Comparison of ENCODE assay signal across 1 mouse cellular context in the genomic region with DNA sequence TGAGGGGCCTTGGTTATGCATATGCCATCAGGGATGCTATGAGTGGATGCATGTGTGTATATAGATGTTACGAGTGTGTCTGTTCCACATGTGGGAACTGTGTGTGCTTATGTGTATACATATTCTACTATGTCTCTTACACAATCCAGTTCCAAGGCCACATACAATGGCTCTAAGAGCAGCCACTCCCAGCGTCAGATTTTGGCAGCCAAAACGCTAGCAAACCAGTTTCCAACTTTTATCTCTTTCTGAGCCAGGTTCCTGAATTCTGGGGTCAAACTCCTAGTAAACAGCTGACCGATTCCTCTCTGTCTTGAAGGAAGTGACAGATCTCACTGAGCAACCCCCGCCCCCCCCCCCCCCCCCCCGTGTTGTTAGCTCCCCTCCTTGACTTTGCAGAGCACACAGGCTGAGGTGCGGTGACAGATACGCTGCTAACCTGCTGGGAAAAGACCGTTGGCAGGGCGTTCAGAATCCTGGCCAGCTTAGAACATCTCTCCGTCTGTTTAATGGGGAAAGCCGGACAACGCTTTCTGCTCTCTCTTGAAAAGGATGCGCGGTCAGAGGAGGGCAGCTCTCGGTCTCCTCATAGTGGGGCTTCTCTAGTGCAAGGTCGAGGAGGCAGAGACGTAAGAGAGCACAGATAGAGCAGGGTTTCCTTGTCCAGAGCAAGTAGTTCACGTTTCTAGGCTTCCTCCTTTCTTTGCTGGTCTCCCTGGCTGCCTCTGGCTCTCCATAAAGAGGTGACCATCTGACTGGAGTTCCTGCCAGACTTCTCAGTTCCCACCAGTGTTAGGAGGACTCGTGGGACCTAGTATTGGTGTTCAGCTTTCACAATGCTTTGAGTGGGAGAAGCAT.
TF ChIP-seq lines count a peak whose summit lies in the region.

No protein-coding gene starts in this region.

TF ChIP-seq in MEL, 35 proteins besides CTCF, POLR2A, EP300 and RAD21 (continued from another document):
- TF ChIP-seq TCF12 (IDR thresholded peaks at IDR 0.05; ENCODE audit: low read depth, low read length) (peak; percentile 19; the same call in 1 of the 2 replicates), BHLHE40 (IDR thresholded peaks at IDR 0.05; ENCODE audit: borderline replicate concordance, low read depth, low read length) (0 out of 2 replicates have a peak, but pooled peaks have one; percentile 20), GABPA (IDR thresholded peaks at IDR 0.05; ENCODE audit: low read depth, low read length) (no peak), MEF2A (IDR thresholded peaks at IDR 0.05; ENCODE audit: extremely low read depth, insufficient replicate concordance, low read depth, low read length, poor library complexity, severe bottlenecking) (no peak), CHD2 (IDR thresholded peaks at IDR 0.05; ENCODE audit: low read length) (no peak), USF1 (IDR thresholded peaks at IDR 0.05; ENCODE audit: low read depth, low read length) (no peak), MAFK (IDR thresholded peaks at IDR 0.05; ENCODE audit: borderline replicate concordance, low read depth, low read length) (0 out of 2 replicates have a peak, but pooled peaks have one; percentile 25), MAX (IDR thresholded peaks at IDR 0.05; ENCODE audit: low read length) (0 out of 2 replicates have a peak, but pooled peaks have one; percentile 9), NELFE (IDR thresholded peaks at IDR 0.05; ENCODE audit: low read depth, low read length) (peak; percentile 30), MYB (IDR thresholded peaks at IDR 0.05; ENCODE audit: low read depth, low read length) (no peak), E2F4 (IDR thresholded peaks at IDR 0.05; ENCODE audit: borderline replicate concordance, low read depth, low read length) (no peak)
